In genomic region chr2:6933130-6933529, GRCm38 (mm10) we compare ENCODE assay signal across 32 mouse cellular contexts.
A peak's percentile ranks its signal among the peaks of the same experiment; 100 is the strongest.
DNase-seq lines count a peak whose midpoint lies in the region; ATAC-seq and TF ChIP-seq lines count a peak whose summit lies in the region.
"Had no signal": no experiment of that assay in that cellular context is flagged by ENCODE, and none has a peak within 500 bp of the region (broad histone marks: within the 10 kb centered on the region; RNA-seq: fewer than 3 reads in every experiment).

No protein-coding gene starts in this region.

- H3K27ac ChIP-seq in hindbrain, embryonic 16.5 days (ENCODE audit: low read depth, low read length) = no peak overlapping the region
- no peak overlapping the region for H3K27ac ChIP-seq in hindbrain, embryonic 11.5 days (ENCODE audit: low read depth, low read length)
- no peak overlapping the region for H3K27ac ChIP-seq in neural tube, embryonic 11.5 days (ENCODE audit: low read depth, low read length)
- 0 out of 2 replicates have a peak overlapping the region, but pooled peaks have one; percentile 28 for H3K27ac ChIP-seq in neural tube, embryonic 13.5 days (replicated peaks)
- no peak overlapping the region for H3K27ac ChIP-seq in gastrocnemius, adult 2 months
- H3K27ac ChIP-seq: embryonic facial prominence, embryonic 10.5 days; embryonic facial prominence, embryonic 15.5 days; kidney, postnatal 0 days; liver, embryonic 15.5 days; lung, embryonic 15.5 days; midbrain, embryonic 12.5 days; stomach, postnatal 0 days had no signal

- ATAC-seq in hindbrain, embryonic 16.5 days = peak; percentile 40; the same call in 1 of the 2 replicates
- no peak for ATAC-seq in hindbrain, embryonic 11.5 days (ENCODE audit: low FRiP score)
- ATAC-seq in neural tube, embryonic 11.5 days (ENCODE audit: insufficient read depth, low FRiP score, low TSS enrichment) = no peak
- ATAC-seq in neural tube, embryonic 13.5 days (ENCODE audit: low read depth) = peak; percentile 68; the same call in 1 of the 2 replicates
- ATAC-seq in monocyte, adult 5-6 weeks (replicated peaks; ENCODE audit: insufficient number of reproducible peaks, low FRiP score, low TSS enrichment, poor library complexity, severe bottlenecking) = no peak
- ATAC-seq: activated CD4-positive, CD25-positive, alpha-beta regulatory T cell, adult 4 months; forebrain, embryonic 14.5 days; intestine, embryonic 16.5 days had no signal

- 60% methylated on average over 12 of the region's 12 CpGs for WGBS in hindbrain, embryonic 16.5 days
- WGBS in hindbrain, embryonic 11.5 days = 81% methylated on average over 12 of the region's 12 CpGs
- WGBS in neural tube, embryonic 11.5 days = 38% methylated on average over 12 of the region's 12 CpGs
- 16% methylated on average over 12 of the region's 12 CpGs for WGBS in neural tube, embryonic 13.5 days

- no peaks in the 10 kb centered on the region for H3K27me3 ChIP-seq in hindbrain, embryonic 16.5 days (replicated peaks; ENCODE audit: control insufficient read depth, insufficient read depth, low read length)
- no peaks in the 10 kb centered on the region for H3K27me3 ChIP-seq in hindbrain, embryonic 11.5 days (ENCODE audit: control insufficient read depth, insufficient read depth, low read length)
- H3K27me3 ChIP-seq in neural tube, embryonic 11.5 days (ENCODE audit: control insufficient read depth, insufficient read depth, low read length) = no peaks in the 10 kb centered on the region
- H3K27me3 ChIP-seq in neural tube, embryonic 13.5 days = no peaks in the 10 kb centered on the region; the same call in 1 of the 2 replicates
- H3K27me3 ChIP-seq: embryonic facial prominence, embryonic 15.5 days; liver, embryonic 15.5 days; lung, embryonic 15.5 days; midbrain, embryonic 12.5 days had no signal

- no peaks in the 10 kb centered on the region for H3K36me3 ChIP-seq in hindbrain, embryonic 16.5 days (ENCODE audit: control insufficient read depth, insufficient read depth, low read length)
- H3K36me3 ChIP-seq in hindbrain, embryonic 11.5 days (ENCODE audit: control insufficient read depth, insufficient read depth, low read length) = no peaks in the 10 kb centered on the region
- no peaks in the 10 kb centered on the region for H3K36me3 ChIP-seq in neural tube, embryonic 11.5 days (ENCODE audit: control insufficient read depth, insufficient read depth, low read length)
- H3K36me3 ChIP-seq in neural tube, embryonic 13.5 days = no peaks in the 10 kb centered on the region
- H3K36me3 ChIP-seq: embryonic facial prominence, embryonic 10.5 days; embryonic facial prominence, embryonic 15.5 days; liver, embryonic 15.5 days; lung, embryonic 15.5 days; midbrain, embryonic 12.5 days had no signal

- intact Hi-C loops in gastrocnemius, adult 2 months (cut with DNase I) = no loop called here

- no peak overlapping the region for H3K9ac ChIP-seq in hindbrain, embryonic 16.5 days (ENCODE audit: low read depth, low read length)
- no peak overlapping the region for H3K9ac ChIP-seq in hindbrain, embryonic 11.5 days (ENCODE audit: low read depth, low read length)
- no peak overlapping the region for H3K9ac ChIP-seq in neural tube, embryonic 11.5 days (ENCODE audit: low read length)
- no peak overlapping the region for H3K9ac ChIP-seq in neural tube, embryonic 13.5 days
- H3K9ac ChIP-seq: embryonic facial prominence, embryonic 15.5 days; liver, embryonic 15.5 days; lung, embryonic 15.5 days; midbrain, embryonic 12.5 days had no signal

- no peak overlapping the region for H3K4me2 ChIP-seq in hindbrain, embryonic 16.5 days (ENCODE audit: low read length)
- H3K4me2 ChIP-seq in hindbrain, embryonic 11.5 days (replicated peaks; ENCODE audit: low read depth, low read length) = no peak overlapping the region
- no peak overlapping the region for H3K4me2 ChIP-seq in neural tube, embryonic 11.5 days (ENCODE audit: low read depth)
- peak overlapping the region; percentile 30; the same call in 1 of the 2 replicates for H3K4me2 ChIP-seq in neural tube, embryonic 13.5 days
- H3K4me2 ChIP-seq: embryonic facial prominence, embryonic 15.5 days; liver, embryonic 15.5 days; lung, embryonic 15.5 days; midbrain, embryonic 12.5 days had no signal

- no peaks in the 10 kb centered on the region for H3K4me1 ChIP-seq in hindbrain, embryonic 16.5 days (ENCODE audit: control insufficient read depth, insufficient read depth, low read depth, low read length)
- no peaks in the 10 kb centered on the region for H3K4me1 ChIP-seq in hindbrain, embryonic 11.5 days (replicated peaks; ENCODE audit: control insufficient read depth, insufficient read depth, low read length)
- 0 out of 2 replicates have a peak, but pooled peaks cover 2% of the 10 kb centered on the region for H3K4me1 ChIP-seq in neural tube, embryonic 11.5 days (ENCODE audit: control insufficient read depth, insufficient read depth, low read length)
- peaks cover 17% of the 10 kb centered on the region for H3K4me1 ChIP-seq in neural tube, embryonic 13.5 days (replicated peaks)
- H3K4me1 ChIP-seq: embryonic facial prominence, embryonic 10.5 days; embryonic facial prominence, embryonic 15.5 days; liver, embryonic 15.5 days; lung, embryonic 15.5 days; midbrain, embryonic 12.5 days had no signal

- DNase-seq in hindbrain, embryonic 11.5 days (ENCODE audit: low spot score) = no peak
- DNase-seq in neural tube, embryonic 11.5 days (ENCODE audit: low spot score) = peak; percentile 20
- no peak for DNase-seq in neural tube, embryonic 10.5 days (ENCODE audit: extremely low spot score, low spot score)
- DNase-seq in gastrocnemius, adult 2 months = no peak
- DNase-seq: adrenal gland, adult 2 months; adrenal gland, postnatal 36 days; B cell, adult 2 months; cerebellum, adult 8-10 months; cerebellum, postnatal 25 days; gastrocnemius, postnatal 10 days; heart, postnatal 14 days; kidney, adult 8-10 months; kidney, postnatal 4 days; layer of hippocampus, adult 9-11 months; lung, postnatal 36 days; right cerebral cortex, adult 18-20 months; right cerebral cortex, postnatal 4 days; thymus, adult 18-20 months; thymus, postnatal 25 days had no signal

- TF ChIP-seq CTCF in gastrocnemius, adult 2 months (IDR thresholded peaks at IDR 0.05) = no peak

- no peak overlapping the region for H3K4me3 ChIP-seq in hindbrain, embryonic 16.5 days (ENCODE audit: low read length)
- H3K4me3 ChIP-seq in hindbrain, embryonic 11.5 days (ENCODE audit: low read depth, low read length) = no peak overlapping the region
- no peak overlapping the region for H3K4me3 ChIP-seq in neural tube, embryonic 11.5 days (ENCODE audit: low read depth, low read length)
- no peak overlapping the region for H3K4me3 ChIP-seq in neural tube, embryonic 13.5 days
- H3K4me3 ChIP-seq in gastrocnemius, adult 2 months = no peak overlapping the region
- H3K4me3 ChIP-seq: embryonic facial prominence, embryonic 10.5 days; embryonic facial prominence, embryonic 15.5 days; liver, embryonic 15.5 days; lung, embryonic 15.5 days; midbrain, embryonic 12.5 days had no signal

- no peaks in the 10 kb centered on the region for H3K9me3 ChIP-seq in hindbrain, embryonic 16.5 days (ENCODE audit: control insufficient read depth, low read length)
- H3K9me3 ChIP-seq in hindbrain, embryonic 11.5 days (ENCODE audit: control insufficient read depth, low read length) = no peaks in the 10 kb centered on the region
- H3K9me3 ChIP-seq in neural tube, embryonic 11.5 days (ENCODE audit: control insufficient read depth, low read length) = no peaks in the 10 kb centered on the region
- H3K9me3 ChIP-seq in neural tube, embryonic 13.5 days = no peaks in the 10 kb centered on the region
- H3K9me3 ChIP-seq: embryonic facial prominence, embryonic 10.5 days; embryonic facial prominence, embryonic 15.5 days; liver, embryonic 15.5 days; lung, embryonic 15.5 days; midbrain, embryonic 12.5 days had no signal

Comparison
In these comparisons a context has a peak if more than half of its experiments do, and no peak if none do; other contexts are left out.
1. ATAC-seq: peak in hindbrain, embryonic 16.5 days (single experiment) and neural tube, embryonic 13.5 days (single experiment); none in hindbrain, embryonic 11.5 days (single experiment), neural tube, embryonic 11.5 days (single experiment) and monocyte, adult 5-6 weeks (single experiment).